ENCODE assay signal across 25 mouse cellular contexts in the genomic region with DNA sequence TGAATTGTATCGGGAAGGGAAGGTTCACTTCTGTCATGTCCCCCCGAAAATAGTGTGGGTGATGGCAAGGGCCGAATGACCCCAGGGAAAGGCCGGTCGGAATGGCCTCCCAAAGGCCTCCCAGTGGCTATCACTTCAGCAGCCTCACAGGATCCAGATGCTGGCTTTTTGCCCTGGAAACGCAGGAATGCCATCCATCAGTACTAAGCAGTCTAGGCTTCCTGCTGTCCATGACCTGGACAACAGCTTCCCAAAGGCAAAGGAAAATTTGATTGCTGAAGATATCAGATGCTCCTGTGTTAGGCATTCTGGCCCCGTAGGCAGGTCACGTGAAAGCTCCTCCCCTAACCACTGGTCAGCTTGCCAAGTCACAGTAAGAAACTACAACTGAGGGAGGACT. TPM values are rescaled to one million over a fixed set of nuclear protein-coding genes. Genes with fewer than 3 reads are reported as not detected.
A peak's percentile ranks its signal among the peaks of the same experiment; 100 is the strongest.
DNase-seq lines count a peak whose midpoint lies in the region; ATAC-seq and TF ChIP-seq lines count a peak whose summit lies in the region.
"Had no signal": no experiment of that assay in that cellular context is flagged by ENCODE, and none has a peak within 500 bp of the region (broad histone marks: within the 10 kb centered on the region; RNA-seq: fewer than 3 reads in every experiment).

No protein-coding gene starts in this region.

- dilution Hi-C loops in CH12.LX (cut with MboI; ENCODE audit: extremely low pct_ligation_motif_present, extremely low pct_unique_long_range_greater_than_20kb, low sequenced_read_pairs), result no loop called here

- peaks cover 6% of the 10 kb centered on the region for H3K27me3 ChIP-seq in CH12.LX (replicated peaks)
- H3K27me3 ChIP-seq: hindbrain, embryonic 15.5 days; midbrain, embryonic 15.5 days; neural tube, embryonic 12.5 days had no signal

- no peaks in the 10 kb centered on the region for H3K36me3 ChIP-seq in CH12.LX (replicated peaks in 1 of 2; ENCODE audit: control insufficient read depth in 1 of 2, insufficient read depth in 1 of 2, low read length in 1 of 2)
- H3K36me3 ChIP-seq: embryonic facial prominence, embryonic 15.5 days; heart, embryonic 10.5 days; hindbrain, embryonic 15.5 days; limb, embryonic 12.5 days; midbrain, embryonic 15.5 days; neural tube, embryonic 12.5 days had no signal

- peaks cover 0 to 19% of the 10 kb centered on the region in 2 experiments; a peak in 2 of 4 replicates for H3K4me1 ChIP-seq in CH12.LX (ENCODE audit: control insufficient read depth in 1 of 2, insufficient read depth in 2 of 2)
- H3K4me1 ChIP-seq: embryonic facial prominence, embryonic 15.5 days; hindbrain, embryonic 15.5 days; limb, embryonic 12.5 days; midbrain, embryonic 15.5 days; neural tube, embryonic 12.5 days had no signal

- DNase-seq in adrenal gland, adult 2 months, result peak; percentile 34
- no peak for DNase-seq in adrenal gland, postnatal 25 days
- no peak for DNase-seq in CH12.LX (ENCODE audit: extremely low read depth)
- DNase-seq in adrenal gland, postnatal 36 days, result peak; percentile 33 to 37
- peak; percentile 61 to 71 for DNase-seq in kidney, postnatal 25 days
- no peak for DNase-seq in spleen, postnatal 4 days (ENCODE audit: low spot score in 2 of 2)
- DNase-seq in c-Kit-positive CD71-positive TER-119-positive erythroid progenitor cells, embryonic 14.5 days (ENCODE audit: low spot score), result no peak
- DNase-seq: cerebellum, adult 2 months; gastrocnemius, postnatal 10 days; liver, postnatal 0 days; lung, postnatal 36 days; right cerebral cortex, postnatal 25 days; spleen, adult 18-20 months had no signal

- no peak overlapping the region for H3K4me3 ChIP-seq in CH12.LX (replicated peaks in 1 of 3; ENCODE audit: low read depth in 2 of 3, low read length in 2 of 3, poor library complexity in 1 of 3)
- H3K4me3 ChIP-seq: embryonic facial prominence, embryonic 15.5 days; heart, embryonic 10.5 days; hindbrain, embryonic 15.5 days; limb, embryonic 12.5 days; midbrain, embryonic 15.5 days; neural tube, embryonic 12.5 days had no signal

- ATAC-seq in activated CD4-positive, CD25-positive, alpha-beta regulatory T cell, adult 4 months, result no peak
- ATAC-seq: forebrain, embryonic 16.5 days; intestine, embryonic 16.5 days; liver, postnatal 0 days; midbrain, embryonic 15.5 days had no signal

- TF ChIP-seq CTCF in CH12.LX (conservative IDR thresholded peaks at IDR 0.05 in 1 of 2, IDR thresholded peaks at IDR 0.05 in 1 of 2; ENCODE audit: low read depth in 2 of 2, low read length in 2 of 2), result no peak

- in situ Hi-C loops in CH12.LX (cut with MboI; ENCODE audit: low pct_ligation_motif_present, low pct_unique_long_range_greater_than_20kb, low sequenced_read_pairs), result no loop called here

- H3K79me2 ChIP-seq in CH12.LX (replicated peaks; ENCODE audit: control insufficient read depth, extremely low read depth, insufficient read depth, poor library complexity, severe bottlenecking), result no peaks in the 10 kb centered on the region

- H3K9ac ChIP-seq in CH12.LX (ENCODE audit: insufficient read depth, low read depth), result no peak overlapping the region
- H3K9ac ChIP-seq: embryonic facial prominence, embryonic 15.5 days; hindbrain, embryonic 15.5 days; limb, embryonic 12.5 days; liver, postnatal 0 days; midbrain, embryonic 15.5 days; neural tube, embryonic 12.5 days had no signal

- TF ChIP-seq RAD21 in CH12.LX (IDR thresholded peaks at IDR 0.05; ENCODE audit: low read depth, low read length), result no peak

- TF ChIP-seq EP300 in CH12.LX (IDR thresholded peaks at IDR 0.05; ENCODE audit: low read length), result no peak

- H3K27ac ChIP-seq in CH12.LX (ENCODE audit: insufficient read depth, low read depth), result no peak overlapping the region
- H3K27ac ChIP-seq: embryonic facial prominence, embryonic 15.5 days; heart, embryonic 10.5 days; hindbrain, embryonic 15.5 days; limb, embryonic 12.5 days; midbrain, embryonic 15.5 days; neural tube, embryonic 12.5 days had no signal

- H3K4me2 ChIP-seq in CH12.LX (ENCODE audit: insufficient read depth, low read depth, poor library complexity, severe bottlenecking), result no peak overlapping the region
- H3K4me2 ChIP-seq: embryonic facial prominence, embryonic 15.5 days; hindbrain, embryonic 15.5 days; limb, embryonic 12.5 days; liver, embryonic 11.5 days; midbrain, embryonic 15.5 days; neural tube, embryonic 12.5 days had no signal

- H3K9me3 ChIP-seq in CH12.LX (replicated peaks; ENCODE audit: low read length), result no peaks in the 10 kb centered on the region
- H3K9me3 ChIP-seq: embryonic facial prominence, embryonic 15.5 days; heart, embryonic 10.5 days; hindbrain, embryonic 15.5 days; limb, embryonic 12.5 days; midbrain, embryonic 15.5 days; neural tube, embryonic 12.5 days had no signal

- TF ChIP-seq POLR2A in CH12.LX (IDR thresholded peaks at IDR 0.05; ENCODE audit: low read depth, low read length), result no peak

TF ChIP-seq in CH12.LX, 34 proteins besides CTCF, POLR2A, EP300 and RAD21:
- TF ChIP-seq NRF1 (IDR thresholded peaks at IDR 0.05; ENCODE audit: low read depth, low read length), result no peak
- no peak for TF ChIP-seq SIN3A (IDR thresholded peaks at IDR 0.05; ENCODE audit: low read length)
- TF ChIP-seq ZC3H11A (IDR thresholded peaks at IDR 0.05; ENCODE audit: low read depth, low read length), result no peak
- TF ChIP-seq MAZ (IDR thresholded peaks at IDR 0.05; ENCODE audit: low read depth, low read length), result no peak
- TF ChIP-seq TBP (conservative IDR thresholded peaks at IDR 0.05; ENCODE audit: low read depth, low read length), result no peak
- TF ChIP-seq BHLHE40 (IDR thresholded peaks at IDR 0.05; ENCODE audit: low read depth, low read length), result 0 out of 2 replicates have a peak, but pooled peaks have one; percentile 12

RNA-seq across cellular contexts. Expression of a gene that starts 26.6 kb away (rescaled TPM):
- total RNA-seq in adrenal gland, adult 2 months (2021), result 100 to 1,000 TPM in 1 of 2 experiments, 10 to 100 TPM in 1; 77.9 to 111 TPM
- polyA plus RNA-seq in adrenal gland, adult 2 months (2012; rRNA removed), result 46.0 and 52.3 TPM in 2 replicates
- 84.1 and 86.5 TPM in 2 replicates for total RNA-seq in adrenal gland, postnatal 25 days (2021)
- total RNA-seq in CH12.LX (2012; rRNA removed) (313 and 458 TPM in 2 replicates), CH12.LX (2014; rRNA removed) (845 and 877 TPM in 2 replicates)
- 321 and 339 TPM in 2 replicates for polyA plus RNA-seq in CH12.LX (2012; ENCODE audit: insufficient read length, low read depth)
- total RNA-seq in adrenal gland, postnatal 36 days (2021), result 100 to 1,000 TPM in 1 of 2 experiments, 10 to 100 TPM in 1; 90.2 to 110 TPM
- 100 to 1,000 TPM; 150 TPM for polyA plus RNA-seq in activated CD4-positive, CD25-positive, alpha-beta regulatory T cell, adult 4 months (2017; shearing (Covaris generic))

RNA-seq across cellular contexts. Expression of a gene that starts 50.1 kb away (rescaled TPM):
- total RNA-seq in adrenal gland, adult 2 months (2021), result 10 to 100 TPM in 1 of 2 experiments, 1 to 10 TPM in 1; 6.7 to 12.0 TPM
- polyA plus RNA-seq in adrenal gland, adult 2 months (2012; rRNA removed), result 15.0 and 16.0 TPM in 2 replicates
- 6.9 and 12.5 TPM in 2 replicates for total RNA-seq in adrenal gland, postnatal 25 days (2021)
- total RNA-seq in CH12.LX (2012; rRNA removed) (0.97 and 1.4 TPM in 2 replicates), CH12.LX (2014; rRNA removed) (0.39 and 0.49 TPM in 2 replicates)
- 0.64 and 0.71 TPM in 2 replicates for polyA plus RNA-seq in CH12.LX (2012; ENCODE audit: insufficient read length, low read depth)
- 10 to 100 TPM in 1 of 2 experiments, 1 to 10 TPM in 1; 7.2 to 10.6 TPM for total RNA-seq in adrenal gland, postnatal 36 days (2021)
- under 1 TPM; 0.62 to 0.93 TPM for polyA plus RNA-seq in activated CD4-positive, CD25-positive, alpha-beta regulatory T cell, adult 4 months (2017; shearing (Covaris generic))

RNA-seq across cellular contexts. Expression of a gene that starts 50.2 kb away (rescaled TPM):
- 1 to 10 TPM; 5.2 to 7.4 TPM for total RNA-seq in adrenal gland, adult 2 months (2021)
- 3.7 and 4.0 TPM in 2 replicates for polyA plus RNA-seq in adrenal gland, adult 2 months (2012; rRNA removed)
- 3.7 and 7.2 TPM in 2 replicates for total RNA-seq in adrenal gland, postnatal 25 days (2021)
- total RNA-seq in CH12.LX (2012; rRNA removed) (not detected in 2 replicates), CH12.LX (2014; rRNA removed) (not detected in 2 replicates)
- not detected in 2 replicates for polyA plus RNA-seq in CH12.LX (2012; ENCODE audit: insufficient read length, low read depth)
- 1 to 10 TPM; 3.0 to 3.7 TPM for total RNA-seq in adrenal gland, postnatal 36 days (2021)
- polyA plus RNA-seq in activated CD4-positive, CD25-positive, alpha-beta regulatory T cell, adult 4 months (2017; shearing (Covaris generic)), result not detected
- total RNA-seq: granulocyte monocyte progenitor cell, adult 5-6 weeks; hematopoietic stem cell, adult 5-6 weeks had no signal

Comparison
In these comparisons a context has a peak if more than half of its experiments do, and no peak if none do; other contexts are left out.
1. DNase-seq: peak in adrenal gland, adult 2 months (single experiment), adrenal gland, postnatal 36 days (2 of 2) and kidney, postnatal 25 days (2 of 2); none in adrenal gland, postnatal 25 days (single experiment), CH12.LX (single experiment), spleen, postnatal 4 days (0 of 2) and c-Kit-positive CD71-positive TER-119-positive erythroid progenitor cells, embryonic 14.5 days (single experiment).